Comparison of ENCODE assay signal across 33 mouse cellular contexts in genomic region chr4:76422113-76422512, GRCm38 (mm10).
"Had no signal": no experiment of that assay in that cellular context is flagged by ENCODE, and none has a peak within 500 bp of the region (broad histone marks: within the 10 kb centered on the region; RNA-seq: fewer than 3 reads in every experiment).

No protein-coding gene starts in this region.

- H3K36me3 ChIP-seq: heart, embryonic 10.5 days; heart, embryonic 12.5 days; heart, embryonic 13.5 days; heart, embryonic 15.5 days; hindbrain, embryonic 10.5 days; hindbrain, embryonic 12.5 days; hindbrain, embryonic 13.5 days; hindbrain, embryonic 15.5 days; intestine, embryonic 15.5 days; kidney, embryonic 15.5 days had no signal

- H3K9ac ChIP-seq: heart, embryonic 12.5 days; heart, embryonic 13.5 days; heart, embryonic 15.5 days; hindbrain, embryonic 12.5 days; hindbrain, embryonic 13.5 days; hindbrain, embryonic 14.5 days; hindbrain, embryonic 15.5 days; intestine, embryonic 15.5 days; kidney, embryonic 15.5 days had no signal

- H3K4me2 ChIP-seq: heart, embryonic 11.5 days; heart, embryonic 12.5 days; heart, embryonic 13.5 days; heart, embryonic 15.5 days; hindbrain, embryonic 12.5 days; hindbrain, embryonic 13.5 days; hindbrain, embryonic 14.5 days; hindbrain, embryonic 15.5 days; intestine, embryonic 15.5 days; kidney, embryonic 15.5 days had no signal

- H3K27ac ChIP-seq: heart, adult 2 months; heart, embryonic 10.5 days; heart, embryonic 13.5 days; heart, embryonic 15.5 days; hindbrain, embryonic 10.5 days; hindbrain, embryonic 12.5 days; hindbrain, embryonic 13.5 days; hindbrain, embryonic 14.5 days; hindbrain, embryonic 15.5 days; hindbrain, postnatal 0 days; intestine, embryonic 15.5 days; kidney, embryonic 15.5 days; kidney, postnatal 0 days; layer of hippocampus, adult 2 months; left cerebral cortex, adult 2 months had no signal

- H3K4me3 ChIP-seq: heart, adult 2 months; heart, embryonic 10.5 days; heart, embryonic 12.5 days; heart, embryonic 13.5 days; heart, embryonic 15.5 days; hindbrain, embryonic 10.5 days; hindbrain, embryonic 12.5 days; hindbrain, embryonic 13.5 days; hindbrain, embryonic 15.5 days; intestine, embryonic 15.5 days; kidney, embryonic 15.5 days; layer of hippocampus, adult 2 months; left cerebral cortex, adult 2 months had no signal

- ATAC-seq: hindbrain, embryonic 16.5 days; hindbrain, postnatal 0 days; inflammation-experienced regulatory T-cells, adult 6 months; intestine, embryonic 15.5 days; intestine, embryonic 16.5 days; intestine, postnatal 0 days had no signal

- H3K9me3 ChIP-seq: heart, embryonic 10.5 days; heart, embryonic 13.5 days; heart, embryonic 15.5 days; hindbrain, embryonic 10.5 days; hindbrain, embryonic 12.5 days; hindbrain, embryonic 13.5 days; hindbrain, embryonic 15.5 days; intestine, embryonic 15.5 days; kidney, embryonic 15.5 days had no signal

- H3K27me3 ChIP-seq: heart, embryonic 12.5 days; heart, embryonic 13.5 days; heart, embryonic 15.5 days; hindbrain, embryonic 12.5 days; hindbrain, embryonic 13.5 days; hindbrain, embryonic 15.5 days; intestine, embryonic 15.5 days; kidney, embryonic 15.5 days had no signal

- H3K4me1 ChIP-seq: heart, embryonic 10.5 days; hindbrain, embryonic 10.5 days; hindbrain, embryonic 12.5 days; hindbrain, embryonic 13.5 days had no signal

- DNase-seq: heart, adult 2 months; heart, postnatal 10 days; heart, postnatal 14 days; heart, postnatal 36 days; heart, postnatal 4 days; kidney, adult 11 months; kidney, adult 18-20 months; kidney, adult 8-10 months; kidney, postnatal 25 days; kidney, postnatal 36 days; kidney, postnatal 4 days; layer of hippocampus, adult 9-11 months; layer of hippocampus, postnatal 36 days had no signal
